Mouse (Mus musculus): ENCODE data around the gene 5530400C23Rik. TPM values are rescaled to one million over a fixed set of nuclear protein-coding genes. Genes with fewer than 3 reads are reported as not detected.
"Not testable (repeated sequence)": the region's sequence is repeated elsewhere in the genome, so short reads cannot be mapped to it uniquely, and the experiment has no call there.

5530400C23Rik gene
- polyA plus RNA-seq (2012; rRNA removed) = not detected in 2 replicates

DNA sequence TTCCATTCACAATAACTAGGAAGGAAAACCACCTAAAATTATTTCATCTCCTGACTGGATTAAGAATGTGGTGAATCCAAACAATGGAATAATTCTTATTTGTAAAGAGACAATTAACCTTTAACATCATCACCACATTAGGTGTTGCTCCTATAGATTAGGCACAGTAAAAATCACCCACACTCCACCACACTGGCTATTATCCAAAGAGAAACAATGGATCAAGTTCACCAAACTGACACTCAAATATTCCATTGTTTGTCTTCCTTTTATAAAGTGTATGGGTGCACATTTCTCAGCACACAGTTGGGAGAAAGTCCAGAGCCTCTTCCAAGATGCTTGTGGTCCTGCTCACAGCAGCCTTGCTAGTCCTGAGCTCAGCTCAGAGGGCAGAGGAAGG is at the start of gene 5530400C23Rik:
TSS of gene 5530400C23Rik (plus strand) at position 301 of the 400 bp plus-strand sequence.
- DNase-seq; H3K27me3 ChIP-seq (replicated peaks; ENCODE audit: control insufficient read depth, insufficient read depth, low read length); H3K4me1 ChIP-seq (ENCODE audit: control insufficient read depth, insufficient read depth, low read length); H3K27ac ChIP-seq (ENCODE audit: insufficient read depth, low read depth, low read length); H3K4me3 ChIP-seq (ENCODE audit: insufficient read depth, low read depth, low read length); H3K36me3 ChIP-seq (ENCODE audit: control insufficient read depth, insufficient read depth, low read length): not testable (repeated sequence)

DNA sequence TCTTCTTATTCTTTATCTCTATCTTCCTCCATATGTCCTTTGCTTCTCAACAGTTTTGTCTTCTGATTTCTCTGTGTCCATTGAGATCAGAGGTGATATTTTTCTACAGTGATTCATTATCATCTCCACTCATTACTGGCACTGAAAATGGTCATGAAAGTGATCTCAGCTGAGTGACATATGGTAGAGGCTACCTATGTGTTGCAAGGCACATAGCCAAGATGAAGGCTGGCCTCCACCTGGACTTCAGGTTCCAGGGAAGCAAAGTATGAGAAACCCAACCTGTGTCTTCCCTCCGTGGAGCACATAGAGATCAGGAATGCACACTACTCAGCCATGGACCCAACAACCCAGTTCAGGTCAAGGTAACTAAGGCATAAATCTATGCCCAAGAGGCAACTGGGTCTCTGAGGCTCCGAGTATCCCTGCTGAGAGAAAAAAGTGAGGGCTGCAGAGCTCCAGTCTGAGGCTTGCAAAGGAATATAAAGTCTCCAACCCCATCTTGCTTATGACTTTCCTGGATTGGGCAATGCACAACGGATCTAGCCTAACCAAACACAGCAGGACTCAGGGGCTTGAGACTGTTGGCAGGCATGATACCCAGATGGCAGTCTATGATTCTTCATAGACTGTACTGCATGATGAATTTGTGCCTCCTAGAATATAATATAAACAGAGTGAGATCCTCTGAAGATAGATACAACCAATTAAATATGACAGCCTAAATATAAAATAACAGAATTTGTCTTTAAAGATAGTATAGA is 14.1 kb downstream of the 5530400C23Rik start:
- DNase-seq = no peak
- Histone ChIP-seq H3K27ac (ENCODE audit: insufficient read depth, low read depth, low read length) (no peak overlapping the region), H3K36me3 (ENCODE audit: control insufficient read depth, insufficient read depth, low read length) (no peaks in the 10 kb centered on the region), H3K27me3 (replicated peaks; ENCODE audit: control insufficient read depth, insufficient read depth, low read length) (no peaks in the 10 kb centered on the region), H3K4me3 (ENCODE audit: insufficient read depth, low read depth, low read length) (no peak overlapping the region), H3K4me1 (ENCODE audit: control insufficient read depth, insufficient read depth, low read length) (no peaks in the 10 kb centered on the region)
- 66% methylated on average over 3 of the region's 3 CpGs for WGBS
- TF ChIP-seq POLR2A (IDR thresholded peaks at IDR 0.05; ENCODE audit: low read depth, low read length) (no peak), CTCF (conservative IDR thresholded peaks at IDR 0.05; ENCODE audit: insufficient read depth, insufficient read length, low read depth, low read length) (no peak)

GRCm38 (mm10) chr6:133313896-133314295 is 21.9 kb downstream of the 5530400C23Rik start:
- H3K27ac ChIP-seq (ENCODE audit: insufficient read depth, low read depth, low read length); H3K4me1 ChIP-seq (ENCODE audit: control insufficient read depth, insufficient read depth, low read length); H3K36me3 ChIP-seq (ENCODE audit: control insufficient read depth, insufficient read depth, low read length); H3K27me3 ChIP-seq (replicated peaks; ENCODE audit: control insufficient read depth, insufficient read depth, low read length); H3K4me3 ChIP-seq (ENCODE audit: insufficient read depth, low read depth, low read length); DNase-seq: not testable (repeated sequence)
- 85% methylated on average over 2 of the region's 2 CpGs for WGBS

DNA sequence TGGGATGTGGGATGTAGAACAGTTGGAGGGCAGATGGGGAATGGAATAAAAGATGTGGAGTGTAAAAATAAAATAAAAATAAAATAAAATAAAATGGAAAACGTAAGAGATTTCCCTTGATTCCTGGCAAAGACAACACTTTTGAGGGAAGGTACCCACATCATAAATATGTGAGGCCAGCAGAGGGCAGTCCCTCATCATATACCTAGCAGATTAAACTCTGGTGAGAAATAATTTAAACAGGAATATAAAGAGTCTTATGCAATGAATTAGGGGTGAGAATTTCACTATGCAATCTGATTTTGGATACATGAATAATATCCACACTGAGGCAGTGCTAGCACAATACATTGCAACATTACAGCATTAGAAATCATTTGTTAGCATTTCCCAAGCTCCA is 46.5 kb downstream of the 5530400C23Rik start:
- 57% methylated on average over 1 of the region's 1 CpGs for WGBS

GRCm38 (mm10) chr6:133341731-133342130 is 49.7 kb downstream of the 5530400C23Rik start:
- H3K27ac ChIP-seq (ENCODE audit: insufficient read depth, low read depth, low read length); H3K4me1 ChIP-seq (ENCODE audit: control insufficient read depth, insufficient read depth, low read length); H3K36me3 ChIP-seq (ENCODE audit: control insufficient read depth, insufficient read depth, low read length); H3K27me3 ChIP-seq (replicated peaks; ENCODE audit: control insufficient read depth, insufficient read depth, low read length); DNase-seq; H3K4me3 ChIP-seq (ENCODE audit: insufficient read depth, low read depth, low read length): not testable (repeated sequence)
- WGBS = 49% methylated on average over 5 of the region's 5 CpGs

More for the DNA sequence above, 46.5 kb downstream of the 5530400C23Rik start:
- Histone ChIP-seq H3K4me1 (ENCODE audit: control insufficient read depth, insufficient read depth, low read length) (no peaks in the 10 kb centered on the region), H3K4me3 (ENCODE audit: insufficient read depth, low read depth, low read length) (no peak overlapping the region), H3K27ac (ENCODE audit: insufficient read depth, low read depth, low read length) (no peak overlapping the region), H3K36me3 (ENCODE audit: control insufficient read depth, insufficient read depth, low read length) (no peaks in the 10 kb centered on the region), H3K27me3 (replicated peaks; ENCODE audit: control insufficient read depth, insufficient read depth, low read length) (no peaks in the 10 kb centered on the region; the same call in 1 of the 2 replicates)
- no peak for DNase-seq
- TF ChIP-seq POLR2A (IDR thresholded peaks at IDR 0.05; ENCODE audit: low read depth, low read length) (no peak), CTCF (conservative IDR thresholded peaks at IDR 0.05; ENCODE audit: insufficient read depth, insufficient read length, low read depth, low read length) (no peak)

Other genes starting within 250 kb of the 5530400C23Rik start
- gene Tas2r140, start 236.4 kb upstream of the 5530400C23Rik start, polyA plus RNA-seq (2012; rRNA removed) = not detected in 2 replicates
- gene Smim10l1, start 187.3 kb upstream of the 5530400C23Rik start, polyA plus RNA-seq (2012; rRNA removed) = 60.8 and 115 TPM in 2 replicates

All from kidney, adult 2 months (tissue).